Mouse (Mus musculus): ENCODE data around the gene Vcl.

GRCm38 (mm10) chr14:21029025-21029659, 99.9 kb downstream of the Vcl start:
- no peak for TF ChIP-seq POLR2A (IDR thresholded peaks at IDR 0.05; ENCODE audit: borderline replicate concordance, insufficient read depth, low read length)
- no peak for TF ChIP-seq CTCF (IDR thresholded peaks at IDR 0.05; ENCODE audit: borderline replicate concordance, insufficient read depth, low read depth, low read length)

All from cerebellum, adult 2 months (tissue).